Mouse (Mus musculus) lung, embryonic 15.5 days (tissue): ENCODE data around the gene Pbx1. TPM values are rescaled to one million over a fixed set of nuclear protein-coding genes. Genes with fewer than 3 reads are reported as not detected.

Source experiments
- ATAC-seq: fragments of 200-750 bp; cut with Nextera tagmentation; 2 replicates; pipeline ENCODE4 v1.8.0; 2017; ENCODE audit warnings: moderate number of reproducible peaks, borderline replicate concordance; ENCODE audit not compliant: low FRiP score, low TSS enrichment; ENCODE audit errors: extremely low read depth
- H3K27ac ChIP-seq: fragments of 300-500 bp; sonication (generic); 2 replicates; pipeline ENCODE4 v1.5.1; 2015; ENCODE audit warnings: moderate library complexity, mild to moderate bottlenecking, inconsistent platforms
- H3K27me3 ChIP-seq: fragments of 300-500 bp; sonication (generic); 2 replicates; pipeline ENCODE4 v1.6.1; 2015; ENCODE audit warnings: inconsistent platforms
- H3K36me3 ChIP-seq: fragments of 300-500 bp; sonication (generic); 2 replicates; pipeline ENCODE4 v1.6.1; 2015; ENCODE audit warnings: inconsistent platforms
- H3K4me1 ChIP-seq: fragments of 300-500 bp; sonication (generic); 2 replicates; pipeline ENCODE4 v1.6.1; 2015; ENCODE audit warnings: inconsistent platforms
- H3K4me2 ChIP-seq: fragments of 300-500 bp; sonication (generic); 2 replicates; pipeline ENCODE4 v1.6.1; 2015; ENCODE audit warnings: inconsistent platforms, mild to moderate bottlenecking, moderate library complexity
- H3K4me3 ChIP-seq: fragments of 300-500 bp; sonication (generic); 2 replicates; pipeline ENCODE4 v1.5.1; 2015; ENCODE audit warnings: mild to moderate bottlenecking, inconsistent platforms
- H3K9ac ChIP-seq: fragments of 300-500 bp; sonication (generic); 2 replicates; pipeline ENCODE4 v1.6.1; 2015; ENCODE audit warnings: inconsistent platforms
- H3K9me3 ChIP-seq: fragments of 300-500 bp; sonication (generic); 2 replicates; pipeline ENCODE4 v1.6.1; 2016; ENCODE audit warnings: inconsistent platforms
- WGBS: fragments of 180-500 bp; shearing (Covaris S2); methylation state at CpG from one replicate; pipeline ENCODE4 v1.1.7; 2015; 5-methylcytosine and 5-hydroxymethylcytosine counted together
- polyA plus RNA-seq: library from polyadenylated mRNA; unstranded; fragments of >200 nt; fragmentation: Nextera tagmentation; extraction: Ambion mirVana; gene quantifications from 2 replicates; pipeline ENCODE4 v1.2.1, GENCODE M21; 2015

The Pbx1 gene
- polyA plus RNA-seq, 1 experiment from 2014 or later: 40.6 TPM

DNA sequence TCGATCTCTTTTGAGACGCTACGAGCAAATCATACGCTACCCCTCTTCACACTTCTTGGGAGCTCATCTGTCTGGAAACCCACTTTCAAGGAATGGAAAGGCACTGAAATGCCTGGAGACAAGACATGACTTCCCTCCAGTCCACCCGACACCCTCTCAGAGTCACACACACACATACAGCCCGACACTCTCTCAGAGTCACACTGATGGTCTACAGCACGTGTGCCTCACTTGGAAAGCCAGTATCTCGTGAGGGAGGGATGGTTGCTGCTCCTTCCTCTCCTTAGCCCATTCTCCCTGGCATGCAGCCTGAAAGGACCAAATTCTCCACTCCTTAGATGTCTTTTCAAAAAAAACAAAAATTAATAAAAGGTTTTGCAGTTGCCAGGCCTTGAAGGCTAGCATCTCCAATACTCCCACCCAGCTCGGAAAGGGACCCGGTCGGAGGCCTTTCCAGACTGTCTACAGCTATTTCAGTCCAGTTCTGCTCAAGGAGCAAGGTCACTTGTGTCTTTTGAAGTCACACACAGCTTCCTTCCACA lies 8.6 kb downstream of the Pbx1 start:
- 32% methylated on average over 11 of the region's 11 CpGs for WGBS
- peaks cover 50% of the 10 kb centered on the region for H3K4me1 ChIP-seq

DNA sequence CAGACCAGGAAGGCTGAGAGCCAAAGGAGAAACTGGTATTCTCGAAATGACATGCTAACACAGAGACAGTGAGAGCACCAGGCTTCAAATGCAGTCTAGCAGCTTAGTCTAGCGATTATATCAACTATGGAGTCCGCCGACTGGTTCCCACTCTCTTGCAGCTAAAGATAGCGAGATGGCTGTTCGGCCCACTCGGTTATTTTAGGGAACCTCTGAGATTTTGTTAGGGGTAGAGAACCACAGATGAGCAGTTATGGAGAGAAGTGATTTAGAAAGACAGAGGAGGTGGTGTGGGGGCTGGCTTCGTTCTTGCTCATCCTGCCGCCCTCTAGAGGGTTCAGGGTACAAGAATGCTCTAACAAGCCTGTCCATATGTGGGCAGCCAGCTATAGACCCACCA lies 13.2 kb downstream of the Pbx1 start:
- ATAC-seq: no peak
- H3K9ac ChIP-seq: no peak overlapping the region
- peaks cover 53% of the 10 kb centered on the region for H3K4me1 ChIP-seq
- peaks cover 16% of the 10 kb centered on the region; the same call in 1 of the 2 replicates for H3K36me3 ChIP-seq
- H3K27me3 ChIP-seq: no peaks in the 10 kb centered on the region
- 74% methylated on average over 9 of the region's 9 CpGs for WGBS
- H3K4me2 ChIP-seq: no peak overlapping the region
- no peaks in the 10 kb centered on the region for H3K9me3 ChIP-seq
- H3K4me3 ChIP-seq: no peak overlapping the region
- no peak overlapping the region for H3K27ac ChIP-seq

More for the DNA sequence above, 8.6 kb downstream of the Pbx1 start:
- Histone ChIP-seq H3K9me3 (no peaks in the 10 kb centered on the region), H3K27ac (peak overlapping the region; percentile 21; the same call in 1 of the 2 replicates), H3K36me3 (peaks cover 16% of the 10 kb centered on the region; the same call in 1 of the 2 replicates), H3K4me2 (peak overlapping the region; percentile 57), H3K4me3 (peak overlapping the region; percentile 6; the same call in 1 of the 2 replicates), H3K27me3 (no peaks in the 10 kb centered on the region), H3K9ac (no peak overlapping the region; the same call in none of the 2 replicates)
- ATAC-seq: peak; percentile 60; the same call in 1 of the 2 replicates

GRCm38 (mm10) chr1:168417626-168418025 lies 14.4 kb downstream of the Pbx1 start:
- Histone ChIP-seq H3K27me3 (no peaks in the 10 kb centered on the region), H3K36me3 (peaks cover 26% of the 10 kb centered on the region), H3K4me3 (no peak overlapping the region), H3K9me3 (no peaks in the 10 kb centered on the region), H3K4me2 (no peak overlapping the region), H3K4me1 (peaks cover 43% of the 10 kb centered on the region), H3K27ac (no peak overlapping the region), H3K9ac (no peak overlapping the region)
- WGBS: 50% methylated on average over 6 of the region's 6 CpGs
- no peak for ATAC-seq

DNA sequence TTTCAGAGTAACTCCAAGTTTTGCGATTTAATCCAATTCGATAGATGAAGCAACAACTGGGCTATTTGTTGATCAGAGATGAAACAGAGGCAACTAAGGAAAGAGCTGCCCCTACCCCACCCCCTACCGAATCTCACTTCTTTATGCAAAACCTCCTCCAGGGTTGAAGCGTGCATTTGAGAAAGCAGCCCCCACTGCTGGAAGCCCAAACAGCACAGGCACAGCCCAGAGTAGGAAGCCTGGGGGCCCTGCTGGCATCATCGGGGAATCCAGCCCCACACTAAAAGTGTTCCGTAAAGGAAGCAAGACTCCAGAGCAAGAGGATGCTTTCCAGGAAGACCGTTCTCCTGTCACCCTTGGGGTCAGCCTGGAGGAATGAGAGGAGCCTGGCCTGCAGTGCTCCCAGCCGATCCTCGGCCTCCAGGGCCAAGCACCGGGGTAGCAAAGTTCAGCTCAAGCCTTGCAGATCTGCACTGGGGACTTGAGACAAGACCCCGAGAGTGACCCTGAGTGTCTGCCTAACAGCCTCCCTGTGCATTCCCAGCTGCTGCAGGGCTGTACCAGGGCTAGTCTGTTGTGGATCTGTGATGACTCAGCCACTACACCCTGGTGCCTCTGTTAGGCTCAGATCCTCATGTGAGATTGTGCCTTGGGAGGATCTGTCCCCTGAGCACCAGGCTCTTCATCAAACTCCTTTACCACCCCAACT lies 15.2 kb downstream of the Pbx1 start:
- H3K36me3 ChIP-seq: peaks cover 23% of the 10 kb centered on the region
- peak overlapping the region; percentile 12; the same call in 1 of the 2 replicates for H3K27ac ChIP-seq
- peak; percentile 62 for ATAC-seq
- H3K4me2 ChIP-seq: no peak overlapping the region
- WGBS: 21% methylated on average over 11 of the region's 11 CpGs
- no peak overlapping the region for H3K4me3 ChIP-seq
- no peak overlapping the region; the same call in 1 of the 2 replicates for H3K9ac ChIP-seq
- no peaks in the 10 kb centered on the region for H3K9me3 ChIP-seq
- no peaks in the 10 kb centered on the region for H3K27me3 ChIP-seq
- peaks cover 46% of the 10 kb centered on the region for H3K4me1 ChIP-seq

- peaks cover 13% of the 10 kb centered on the region for H3K36me3 ChIP-seq
- no peaks in the 10 kb centered on the region for H3K9me3 ChIP-seq
- ATAC-seq: no peak
- H3K4me1 ChIP-seq: peaks cover 58% of the 10 kb centered on the region
- H3K9ac ChIP-seq: no peak overlapping the region
- WGBS: 18% methylated on average over 10 of the region's 10 CpGs
- no peaks in the 10 kb centered on the region for H3K27me3 ChIP-seq
- H3K4me2 ChIP-seq: no peak overlapping the region
- no peak overlapping the region; the same call in 1 of the 2 replicates for H3K27ac ChIP-seq
- no peak overlapping the region for H3K4me3 ChIP-seq
Observed at GRCm38 (mm10) chr1:168410611-168411010, 21.5 kb downstream of the Pbx1 start.

- no peak overlapping the region for H3K9ac ChIP-seq
- ATAC-seq: no peak
- no peak overlapping the region for H3K4me2 ChIP-seq
- no peaks in the 10 kb centered on the region for H3K27me3 ChIP-seq
- no peaks in the 10 kb centered on the region for H3K9me3 ChIP-seq
- 0 out of 2 replicates have a peak overlapping the region, but pooled peaks have one; percentile 8 for H3K27ac ChIP-seq
- no peak overlapping the region for H3K4me3 ChIP-seq
- peaks cover 13% of the 10 kb centered on the region for H3K36me3 ChIP-seq
- H3K4me1 ChIP-seq: peaks cover 58% of the 10 kb centered on the region
- 12% methylated on average over 1 of the region's 1 CpGs for WGBS
Observed at GRCm38 (mm10) chr1:168410054-168410453, 22.0 kb downstream of the Pbx1 start.

- peaks cover 11% of the 10 kb centered on the region for H3K36me3 ChIP-seq
- H3K27ac ChIP-seq: peak overlapping the region; percentile 15; the same call in 1 of the 2 replicates
- H3K9me3 ChIP-seq: no peaks in the 10 kb centered on the region
- no peak overlapping the region for H3K4me3 ChIP-seq
- H3K9ac ChIP-seq: no peak overlapping the region
- no peaks in the 10 kb centered on the region for H3K27me3 ChIP-seq
- H3K4me2 ChIP-seq: no peak overlapping the region
- peaks cover 59% of the 10 kb centered on the region for H3K4me1 ChIP-seq
- no peak for ATAC-seq
- WGBS: 54% methylated on average over 10 of the region's 10 CpGs
Observed at GRCm38 (mm10) chr1:168408757-168409156, 23.3 kb downstream of the Pbx1 start.

GRCm38 (mm10) chr1:168407958-168408357 lies 24.1 kb downstream of the Pbx1 start:
- 59% methylated on average over 7 of the region's 7 CpGs for WGBS
- H3K4me1 ChIP-seq: peaks cover 64% of the 10 kb centered on the region
- peak overlapping the region; percentile 63 for H3K27ac ChIP-seq
- H3K36me3 ChIP-seq: peaks cover 4% of the 10 kb centered on the region; the same call in 1 of the 2 replicates
- H3K4me3 ChIP-seq: no peak overlapping the region
- no peaks in the 10 kb centered on the region for H3K27me3 ChIP-seq
- ATAC-seq: no peak
- no peak overlapping the region for H3K4me2 ChIP-seq
- no peak overlapping the region for H3K9ac ChIP-seq
- H3K9me3 ChIP-seq: no peaks in the 10 kb centered on the region

DNA sequence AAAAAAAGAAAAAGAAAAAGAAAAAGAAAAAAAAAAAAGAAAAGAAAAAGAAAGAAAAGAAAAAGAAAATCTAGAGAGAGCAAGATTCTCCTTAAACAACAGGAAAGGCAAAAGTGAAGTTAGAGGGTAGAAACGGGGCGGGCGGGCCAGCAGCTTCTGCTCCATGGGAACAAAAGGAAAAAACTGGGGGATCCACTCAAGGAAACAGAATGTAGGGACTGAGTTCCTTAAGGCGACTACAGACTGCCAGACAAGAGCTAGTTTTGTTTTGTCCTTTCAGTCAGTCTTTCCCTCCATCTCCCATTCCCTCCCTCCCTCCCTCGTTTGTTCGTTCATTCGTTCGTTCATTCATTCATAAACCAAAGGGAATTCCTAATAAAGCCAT lies 25.8 kb downstream of the Pbx1 start:
- peak overlapping the region; percentile 67 for H3K27ac ChIP-seq
- H3K9ac ChIP-seq: no peak overlapping the region
- no peaks in the 10 kb centered on the region for H3K27me3 ChIP-seq
- H3K4me2 ChIP-seq: no peak overlapping the region
- peaks cover 67% of the 10 kb centered on the region for H3K4me1 ChIP-seq
- 27% methylated on average over 8 of the region's 8 CpGs for WGBS
- no peak overlapping the region for H3K4me3 ChIP-seq
- no peak for ATAC-seq
- H3K36me3 ChIP-seq: no peaks in the 10 kb centered on the region
- H3K9me3 ChIP-seq: no peaks in the 10 kb centered on the region

DNA sequence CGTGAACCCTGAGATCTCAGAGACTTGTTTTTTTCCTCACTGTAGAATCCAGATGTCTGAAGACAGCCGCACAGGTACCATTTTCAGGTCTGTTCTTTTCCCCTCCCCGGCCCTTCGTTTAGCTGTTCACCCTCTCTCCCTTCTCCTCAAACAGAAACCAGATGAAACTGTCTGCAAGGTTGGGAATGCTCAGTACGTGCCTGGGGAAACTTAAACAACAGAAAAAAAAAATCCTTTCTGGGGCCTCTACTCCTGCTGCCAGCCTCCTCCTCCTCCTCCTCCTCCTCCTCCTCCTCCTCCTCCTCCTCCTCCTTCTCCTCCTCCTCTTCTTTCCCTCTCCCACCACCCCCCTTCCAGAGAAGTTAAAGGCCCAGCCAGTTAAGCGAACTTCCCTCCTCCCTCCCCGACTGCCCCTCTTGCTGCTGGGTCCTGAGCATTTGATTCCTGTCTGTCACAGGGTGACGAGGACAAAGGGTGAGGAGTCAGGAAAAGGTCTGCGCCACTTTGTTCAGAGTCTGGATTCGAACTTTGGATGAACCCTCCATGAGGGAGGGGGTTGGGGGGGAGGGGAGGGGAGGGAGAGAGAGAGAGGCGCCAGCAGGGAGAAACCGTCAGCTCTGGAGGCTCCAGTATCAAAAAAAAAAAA lies 26.3 kb downstream of the Pbx1 start:
- Histone ChIP-seq H3K27me3 (no peaks in the 10 kb centered on the region), H3K27ac (peak overlapping the region; percentile 67), H3K36me3 (no peaks in the 10 kb centered on the region), H3K9me3 (no peaks in the 10 kb centered on the region), H3K4me1 (peaks cover 67% of the 10 kb centered on the region), H3K9ac (no peak overlapping the region), H3K4me3 (no peak overlapping the region), H3K4me2 (no peak overlapping the region)
- ATAC-seq: peak; percentile 82
- 11% methylated on average over 10 of the region's 12 CpGs for WGBS

- Histone ChIP-seq H3K4me3 (no peak overlapping the region), H3K27me3 (no peaks in the 10 kb centered on the region), H3K27ac (no peak overlapping the region), H3K4me1 (peaks cover 47% of the 10 kb centered on the region), H3K4me2 (no peak overlapping the region), H3K9me3 (no peaks in the 10 kb centered on the region), H3K9ac (no peak overlapping the region), H3K36me3 (0 out of 2 replicates have a peak, but pooled peaks cover 9% of the 10 kb centered on the region)
- ATAC-seq: no peak
- 40% methylated on average over 2 of the region's 2 CpGs for WGBS
Observed at GRCm38 (mm10) chr1:168403529-168403928, 28.5 kb downstream of the Pbx1 start.

GRCm38 (mm10) chr1:168402683-168403082 lies 29.4 kb downstream of the Pbx1 start:
- Histone ChIP-seq H3K4me3 (no peak overlapping the region), H3K4me2 (no peak overlapping the region), H3K36me3 (0 out of 2 replicates have a peak, but pooled peaks cover 9% of the 10 kb centered on the region), H3K9ac (no peak overlapping the region), H3K9me3 (no peaks in the 10 kb centered on the region), H3K4me1 (peaks cover 39% of the 10 kb centered on the region), H3K27me3 (no peaks in the 10 kb centered on the region), H3K27ac (no peak overlapping the region)
- ATAC-seq: no peak
- 34% methylated on average over 7 of the region's 7 CpGs for WGBS
